Mouse (Mus musculus) ES-E14 (cell line): ENCODE data around the gene Nrarp. TPM values are rescaled to one million over a fixed set of nuclear protein-coding genes. Genes with fewer than 3 reads are reported as not detected.
A peak's percentile ranks its signal among the peaks of the same experiment; 100 is the strongest.

Experiments
- DNase-seq: peaks from one replicate; pipeline ENCODE4 v3.0.0-alpha.2; 2013; ENCODE audit warnings: low read depth, low spot score
- H3K27ac ChIP-seq: 2 replicates; pipeline ENCODE4 v1.5.1; 2012; ENCODE audit warnings: low read depth, mild to moderate bottlenecking, low read length, moderate library complexity, mixed read lengths; ENCODE audit not compliant: poor library complexity, insufficient read depth, severe bottlenecking
- H3K36me3 ChIP-seq: 2 replicates; pipeline ENCODE4 v1.6.1; 2012; ENCODE audit warnings: mild to moderate bottlenecking, low read length, moderate library complexity, mixed read lengths; ENCODE audit not compliant: control insufficient read depth, poor library complexity, insufficient read depth, severe bottlenecking
- H3K4me1 ChIP-seq, 2 experiments: fragments of 150-350 bp in 1 of 2; sonication (generic) in 1 of 2; 2 replicates each; pipeline ENCODE4 v1.6.1; 2012; ENCODE audit warnings: low read length in 2 of 2, mild to moderate bottlenecking in 1 of 2, mixed read lengths in 1 of 2; ENCODE audit not compliant: control insufficient read depth in 2 of 2, insufficient read depth in 2 of 2, poor library complexity in 1 of 2
- H3K4me3 ChIP-seq, 2 experiments: fragments of 150-350 bp in 1 of 2; sonication (generic) in 1 of 2; 2 replicates each; pipeline ENCODE4 v1.5.1; 2012; ENCODE audit warnings: low read length in 2 of 2, low read depth in 1 of 2, mild to moderate bottlenecking in 1 of 2, mixed read lengths in 1 of 2; ENCODE audit not compliant: insufficient read depth in 1 of 2, poor library complexity in 1 of 2, severe bottlenecking in 1 of 2
- H3K9ac ChIP-seq: 2 replicates; pipeline ENCODE4 v1.6.1; 2012; ENCODE audit warnings: low read depth, mild to moderate bottlenecking, low read length, mixed read lengths; ENCODE audit not compliant: poor library complexity, insufficient read depth, severe bottlenecking
- H3K9me3 ChIP-seq: fragments of 150-350 bp; sonication (generic); 2 replicates; pipeline ENCODE4 v1.6.1; 2012; ENCODE audit warnings: low read depth, mild to moderate bottlenecking, low read length; ENCODE audit not compliant: control insufficient read depth, insufficient read depth
- CHD2 ChIP-seq: IDR thresholded peaks from 2 replicates; pipeline ENCODE4 v1.6.1; 2014; ENCODE audit warnings: mild to moderate bottlenecking, low read depth, low read length, inconsistent platforms
- HCFC1 ChIP-seq: IDR thresholded peaks from 2 replicates; pipeline ENCODE4 v1.6.1; 2012; ENCODE audit warnings: low read length, inconsistent platforms, borderline replicate concordance; ENCODE audit not compliant: insufficient read depth
- MAFK ChIP-seq: IDR thresholded peaks from 2 replicates; pipeline ENCODE4 v1.6.1; 2014; ENCODE audit warnings: mild to moderate bottlenecking, low read depth, low read length, inconsistent platforms; ENCODE audit not compliant: insufficient read depth
- ZC3H11A ChIP-seq: IDR thresholded peaks from 2 replicates; pipeline ENCODE4 v1.6.1; 2012; ENCODE audit warnings: low read depth, mild to moderate bottlenecking, inconsistent platforms, low read length, borderline replicate concordance
- ZNF384 ChIP-seq: IDR thresholded peaks from 2 replicates; pipeline ENCODE4 v1.6.1; 2012; ENCODE audit warnings: low read depth, low read length, inconsistent platforms
- in situ Hi-C, 2 experiments: fragments of 600-800 bp; cut with MboI; formaldehyde crosslinking; loops; one replicate each; pipeline ENCODE4 v1.15.1; 2025; ENCODE audit warnings: low sequenced_read_pairs in 2 of 2, inconsistent platforms in 1 of 2; ENCODE audit not compliant: unreplicated experiment in 2 of 2
- total RNA-seq: library from RNA; depleted of rRNA; stranded (reverse); fragments of 300-350 nt; gene quantifications from 2 replicates; pipeline ENCODE4 v1.2.3, GENCODE M21; 2012

The Nrarp gene
- total RNA-seq, 1 experiment, result 1.9 TPM

DNA sequence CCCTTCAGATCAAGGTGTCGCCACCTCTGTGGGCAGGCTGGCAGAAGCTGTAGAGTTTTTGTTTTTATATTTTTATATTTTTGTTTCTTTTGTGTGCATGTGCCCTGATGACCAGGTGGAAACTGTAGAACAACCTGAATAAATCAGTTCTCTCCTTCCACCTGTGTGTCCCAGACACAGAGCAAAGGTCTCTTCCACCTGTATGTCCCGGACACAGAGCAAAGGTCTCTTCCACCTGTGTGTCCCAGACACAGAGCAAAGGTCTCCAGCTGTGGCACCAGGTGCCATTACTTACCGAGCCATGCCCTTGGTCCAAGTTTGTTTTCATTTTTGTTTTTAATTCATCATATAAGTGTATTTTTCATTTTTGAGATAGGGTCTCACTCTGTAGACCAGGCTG is 24.4 kb upstream of the Nrarp start:
- DNase-seq, result no peak
- Histone ChIP-seq H3K27ac (no peak overlapping the region), H3K4me1 (no peaks in the 10 kb centered on the region), H3K9me3 (no peaks in the 10 kb centered on the region), H3K9ac (no peak overlapping the region), H3K36me3 (no peaks in the 10 kb centered on the region), H3K4me3 (no peak overlapping the region)
- in situ Hi-C loops, result no loop called here
- TF ChIP-seq HCFC1 (no peak), CHD2 (no peak), ZNF384 (no peak), ZC3H11A (no peak), MAFK (no peak)

DNA sequence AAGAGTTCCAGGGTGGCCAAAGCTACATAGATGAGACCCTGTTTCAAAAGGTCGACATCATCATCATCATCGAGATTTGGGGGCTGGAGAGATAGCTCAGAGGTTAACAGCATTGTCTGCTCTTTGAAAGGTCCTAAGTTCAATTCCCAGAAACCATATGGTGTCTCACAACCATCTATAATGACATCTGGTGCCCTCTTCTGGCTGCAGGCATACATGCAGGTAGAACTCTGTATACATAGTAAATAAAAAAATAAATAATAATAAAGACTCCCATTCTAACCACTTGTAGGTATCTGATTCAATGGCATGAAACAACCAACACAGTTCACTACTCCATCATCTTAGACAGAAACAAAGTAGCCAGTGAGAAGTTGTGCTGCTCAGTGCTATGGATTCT is 23.6 kb upstream of the Nrarp start:
- in situ Hi-C loops, result no loop called here
- Histone ChIP-seq H3K36me3 (no peaks in the 10 kb centered on the region), H3K9ac (no peak overlapping the region), H3K27ac (no peak overlapping the region), H3K4me1 (no peaks in the 10 kb centered on the region), H3K4me3 (no peak overlapping the region), H3K9me3 (no peaks in the 10 kb centered on the region)
- TF ChIP-seq ZNF384 (no peak), HCFC1 (no peak), ZC3H11A (no peak), CHD2 (no peak), MAFK (no peak)
- no peak for DNase-seq

DNA sequence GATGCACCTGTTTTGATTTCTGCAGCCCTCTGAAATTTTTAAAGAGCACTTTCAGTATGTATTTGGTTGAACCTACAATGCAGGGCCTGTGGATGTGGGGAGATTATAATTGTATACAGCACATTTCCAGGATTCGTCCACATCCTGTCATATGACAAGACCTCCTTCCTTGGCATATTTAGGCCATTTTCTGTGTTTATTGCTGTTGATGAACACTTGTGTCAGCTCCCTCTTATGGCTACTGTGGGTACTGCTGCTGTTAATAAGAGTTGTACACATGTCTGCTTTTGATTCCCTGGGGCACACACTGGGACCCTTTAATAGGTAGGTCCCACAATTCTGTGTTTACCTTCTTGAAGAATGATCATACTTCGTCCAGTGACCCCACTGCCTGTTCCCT is 22.9 kb upstream of the Nrarp start:
- TF ChIP-seq ZNF384 (no peak), ZC3H11A (no peak), HCFC1 (no peak), MAFK (no peak), CHD2 (no peak)
- in situ Hi-C loops, result no loop called here
- Histone ChIP-seq H3K27ac (no peak overlapping the region), H3K4me1 (peaks cover 0 to under 1% of the 10 kb centered on the region in 2 experiments; a peak in 1 of 4 replicates), H3K9ac (no peak overlapping the region), H3K36me3 (no peaks in the 10 kb centered on the region), H3K4me3 (no peak overlapping the region), H3K9me3 (no peaks in the 10 kb centered on the region)
- DNase-seq, result peak; percentile 58

DNA sequence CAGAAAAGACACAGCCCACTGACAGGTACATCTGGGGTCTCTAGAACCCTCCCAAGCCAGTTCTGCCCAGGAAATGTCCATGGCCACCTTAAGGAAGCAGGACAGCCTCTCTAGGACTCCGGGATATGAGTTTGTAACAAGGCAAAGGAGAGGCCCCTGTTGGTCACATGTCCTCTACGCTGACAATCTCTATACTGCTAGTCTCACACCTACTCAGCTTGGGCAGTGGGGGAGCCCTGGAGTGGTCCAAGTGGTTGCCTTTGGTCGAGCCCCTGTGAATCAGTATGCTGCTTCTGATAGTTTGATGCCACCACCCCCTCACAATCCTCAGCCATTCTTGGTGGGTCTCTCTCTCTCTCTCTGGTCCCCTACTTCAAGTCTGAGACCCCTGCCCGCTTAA is 13.1 kb upstream of the Nrarp start:
- no peak overlapping the region for H3K27ac ChIP-seq
- DNase-seq, result no peak
- H3K36me3 ChIP-seq, result no peaks in the 10 kb centered on the region
- no peak overlapping the region for H3K9ac ChIP-seq
- H3K4me1 ChIP-seq, result peaks cover 6 to 25% of the 10 kb centered on the region in 2 experiments; a peak in 3 of 4 replicates
- TF ChIP-seq ZC3H11A, result no peak
- TF ChIP-seq ZNF384, result no peak
- TF ChIP-seq CHD2, result no peak
- TF ChIP-seq MAFK, result no peak
- no peak for TF ChIP-seq HCFC1
- in situ Hi-C loops, result no loop called here
- no peaks in the 10 kb centered on the region for H3K9me3 ChIP-seq
- H3K4me3 ChIP-seq, result peak overlapping the region; percentile 24 to 44; a peak in 2 of 4 replicates

DNA sequence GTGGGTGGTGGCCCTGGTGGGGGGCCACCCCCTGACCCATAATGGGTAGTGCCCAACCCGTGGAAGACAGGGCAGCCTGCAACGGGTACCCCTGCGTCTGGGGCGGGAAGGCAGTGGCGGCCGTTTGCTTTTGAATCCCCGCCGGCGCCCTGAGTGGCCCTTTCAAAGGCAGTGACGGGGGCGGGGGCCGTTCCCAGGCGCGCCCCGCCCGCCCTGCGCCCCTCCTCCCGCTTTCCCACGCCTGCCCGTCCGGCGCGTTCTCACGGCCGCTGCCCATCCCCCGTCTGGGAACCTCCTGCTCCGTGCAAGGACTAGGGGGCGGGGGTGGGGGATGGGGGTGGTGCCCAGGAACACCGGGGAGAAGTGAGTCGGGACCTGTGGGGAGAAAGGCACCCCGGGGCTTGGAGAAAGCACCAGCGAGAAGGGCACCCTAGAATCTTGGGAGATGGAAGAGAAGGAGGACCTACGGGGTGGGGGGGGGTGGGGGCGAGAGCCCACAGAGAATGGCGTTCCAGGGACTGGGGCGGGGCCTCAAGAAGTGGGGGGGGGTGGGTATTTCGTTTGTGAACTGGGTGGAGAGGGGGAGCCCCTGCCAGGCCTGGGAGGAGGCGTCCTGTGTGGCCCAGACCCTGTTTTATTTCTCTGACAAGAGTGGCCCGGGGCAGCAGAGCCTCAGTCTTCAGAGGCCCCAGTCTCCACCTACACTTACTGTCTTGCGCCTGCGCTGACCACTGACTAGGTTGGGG is 12.5 kb upstream of the Nrarp start:
- in situ Hi-C loops, result no loop called here
- peaks cover 6 to 28% of the 10 kb centered on the region in 2 experiments; a peak in 3 of 4 replicates for H3K4me1 ChIP-seq

More for the DNA sequence above, 12.5 kb upstream of the Nrarp start:
- DNase-seq, result no peak
- TF ChIP-seq CHD2, result no peak
- TF ChIP-seq ZC3H11A, result no peak
- no peak for TF ChIP-seq ZNF384
- no peak for TF ChIP-seq MAFK
- TF ChIP-seq HCFC1, result no peak
- no peaks in the 10 kb centered on the region for H3K9me3 ChIP-seq
- H3K4me3 ChIP-seq, result peak overlapping the region; percentile 24 to 44; a peak in 3 of 4 replicates
- H3K36me3 ChIP-seq, result no peaks in the 10 kb centered on the region
- no peak overlapping the region for H3K27ac ChIP-seq
- H3K9ac ChIP-seq, result no peak overlapping the region
